Mouse (Mus musculus) mouse trophoblast stem cell (cell line): Measurements from ENCODE around the gene Msmb.

Experiments
- in situ Hi-C, 2 experiments: fragments of 300-500 bp; cut with MseI, MboI; formaldehyde crosslinking; loops; 2 replicates in 1 of 2; 3 replicates in 1 of 2; pipeline ENCODE4 v1.15.1; 2025

Gene Msmb

DNA sequence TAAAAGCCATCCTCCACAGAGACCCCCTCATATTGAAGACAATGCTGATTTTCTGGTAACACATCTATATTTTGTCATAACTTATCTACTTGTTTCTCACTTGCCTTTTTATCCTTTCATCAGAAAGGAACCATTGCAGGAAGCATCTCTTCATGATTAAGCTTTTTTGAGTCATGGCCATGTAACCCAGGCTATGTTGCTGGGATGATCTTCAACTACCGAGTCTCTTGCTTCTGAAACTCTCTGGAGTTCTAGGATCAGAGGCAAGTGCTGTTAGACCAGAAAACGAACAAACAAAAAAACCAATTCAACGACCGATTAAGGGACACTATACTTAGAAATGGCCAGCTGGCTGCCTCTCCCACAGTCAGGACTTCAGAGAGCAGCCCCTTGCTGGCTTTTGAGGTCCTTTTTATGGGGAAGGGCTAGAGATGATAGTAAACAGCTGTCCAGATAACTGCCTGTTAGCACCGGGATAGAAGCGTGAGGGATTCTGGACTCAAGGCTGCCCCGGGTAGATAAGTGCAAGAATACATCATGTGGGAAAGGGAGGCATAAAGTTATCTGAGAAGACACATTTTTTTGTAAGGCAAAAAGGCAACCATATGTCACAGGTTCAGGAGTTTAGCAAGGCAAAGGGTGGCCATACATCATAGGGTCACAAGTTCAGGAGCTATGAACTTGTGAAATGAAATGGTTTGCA, 4.1 kb downstream of the Msmb start:
- in situ Hi-C loops, result no loop called here

DNA sequence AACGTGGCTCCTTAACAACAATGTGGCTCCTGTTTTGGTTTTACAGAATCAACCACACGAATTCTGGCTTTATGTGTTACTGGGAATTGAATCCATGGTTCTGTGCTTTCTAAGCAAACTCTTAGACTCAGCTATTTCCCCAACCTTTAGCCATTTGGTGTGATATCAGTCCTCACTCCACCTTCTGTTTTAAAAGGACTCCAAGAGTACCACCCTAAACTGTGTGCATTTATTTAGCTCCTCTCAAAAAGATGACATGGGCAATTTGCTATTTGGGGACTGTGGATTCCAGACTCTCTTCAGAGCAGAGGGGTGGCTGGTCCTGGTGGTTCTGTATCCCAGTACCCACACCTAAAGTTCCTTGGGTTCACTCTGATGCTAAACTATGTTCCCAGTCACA, 4.8 kb downstream of the Msmb start:
- in situ Hi-C loops, result no loop called here

DNA sequence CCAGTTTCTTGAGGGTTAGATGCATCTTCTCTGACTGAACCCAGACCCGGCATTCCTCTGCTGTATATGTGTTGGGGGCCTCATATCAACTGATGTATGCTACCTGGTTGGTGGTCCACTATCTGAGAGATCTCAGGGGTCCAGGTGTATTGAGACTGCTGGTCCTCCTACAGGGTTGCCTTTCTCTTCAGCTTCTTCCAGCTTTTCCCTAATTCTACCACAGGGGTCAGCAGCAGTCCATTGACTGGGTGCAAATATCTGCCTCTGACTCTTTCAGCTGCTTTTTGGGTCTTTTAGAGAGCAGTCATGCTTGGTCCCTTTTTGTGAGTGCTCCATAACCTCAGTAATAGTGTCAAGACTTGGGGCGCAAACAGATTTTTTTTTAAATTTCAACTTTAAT, 9.0 kb downstream of the Msmb start:
- in situ Hi-C loops, result no loop called here

GRCm38 (mm10) chr14:32152243-32152965, 10.6 kb downstream of the Msmb start:
- in situ Hi-C loops, result no loop called here

DNA sequence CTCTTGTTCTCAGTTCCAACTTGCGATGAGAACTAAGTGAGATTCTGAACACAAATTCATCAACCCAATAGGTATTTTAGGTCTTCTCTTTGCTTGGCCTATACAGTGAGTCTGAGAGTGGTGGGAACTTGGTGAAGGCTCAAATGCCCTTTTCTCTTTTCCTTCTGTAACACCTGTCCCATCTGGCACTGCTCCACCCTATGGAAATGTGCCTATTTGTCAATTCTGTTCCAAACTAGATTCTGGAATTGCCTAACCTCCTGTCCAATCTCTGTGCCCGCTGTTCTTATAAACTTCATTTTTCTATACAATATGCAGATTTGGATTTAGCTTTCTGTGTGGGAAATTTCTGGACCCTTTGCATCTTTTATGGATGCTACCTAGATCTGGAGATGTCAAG, 11.3 kb downstream of the Msmb start:
- in situ Hi-C loops, result no loop called here

DNA sequence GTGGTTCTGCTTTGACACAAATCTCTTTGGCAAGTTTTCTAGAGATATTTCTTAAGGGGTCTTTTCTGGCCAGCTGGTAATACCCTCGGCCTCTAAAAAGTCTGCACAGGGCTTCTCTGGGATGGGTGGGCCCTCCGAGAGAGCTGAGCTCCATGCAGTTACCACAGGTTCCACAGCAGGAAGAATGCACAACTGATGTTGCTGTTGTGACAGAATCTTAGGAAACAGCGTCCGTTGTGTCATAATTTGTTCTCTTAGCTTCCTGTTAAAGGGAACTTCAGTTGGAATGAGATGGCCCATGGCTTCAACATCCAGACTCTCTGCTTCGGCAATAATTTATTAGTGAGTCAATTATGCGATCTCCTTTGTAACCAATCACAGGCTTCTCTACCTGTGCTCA, 12.9 kb downstream of the Msmb start:
- in situ Hi-C loops, result no loop called here

- in situ Hi-C loops, result no loop called here
These were observed 17.4 kb downstream of the Msmb start for GRCm38 (mm10) chr14:32159150-32159670.

DNA sequence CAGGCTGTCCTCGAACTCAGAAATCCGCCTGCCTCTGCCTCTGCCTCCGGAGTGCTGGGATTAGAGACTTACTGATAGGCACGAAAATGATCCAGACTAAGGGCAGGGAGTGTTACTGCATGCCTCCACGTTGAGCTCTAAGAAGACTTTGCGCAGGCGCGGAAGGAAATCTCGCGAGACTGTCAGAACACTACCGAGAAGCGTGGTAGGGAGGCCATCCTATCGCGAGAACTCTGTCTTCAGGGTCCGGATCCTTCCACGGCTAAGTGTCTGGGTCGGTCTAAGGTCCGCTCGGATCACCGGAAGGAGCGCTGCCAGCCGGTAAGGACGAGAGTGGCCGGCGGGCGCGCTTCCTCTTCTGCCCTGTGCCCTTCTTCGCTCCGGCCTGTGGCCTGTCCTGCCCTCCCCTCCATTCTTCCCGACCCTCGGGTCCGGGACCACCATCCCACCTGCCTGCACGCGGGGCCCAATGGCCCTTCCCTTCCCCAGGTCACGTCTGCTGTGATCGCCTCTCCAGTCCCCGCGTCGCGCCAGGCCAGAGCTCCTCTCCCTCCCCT, 17.9 kb downstream of the Msmb start, which contains the start of gene Ncoa4:
Ncoa4 (plus strand) TSS at position 176 of the 557 bp plus-strand sequence.
- in situ Hi-C loops, result no loop called here

DNA sequence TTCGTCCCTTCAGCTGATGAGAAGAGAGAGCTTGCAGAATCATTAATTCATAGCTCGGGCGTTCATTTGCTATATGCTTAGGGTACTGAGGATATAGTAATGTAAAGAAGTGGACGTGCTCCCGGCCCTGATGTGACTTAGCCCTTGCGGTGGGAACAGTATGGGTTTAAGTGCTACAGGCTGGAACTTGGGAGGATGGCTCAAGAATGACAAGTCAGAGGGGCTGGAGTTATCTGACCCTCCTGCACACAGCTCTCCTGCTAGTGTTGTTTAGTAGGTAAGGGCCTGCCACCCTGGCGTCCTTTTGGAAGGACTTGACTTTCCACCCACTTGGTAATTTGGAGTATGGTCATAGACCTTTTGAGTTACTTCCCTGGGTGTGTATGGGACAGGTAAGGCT, 18.7 kb downstream of the Msmb start:
- in situ Hi-C loops, result no loop called here

GRCm38 (mm10) chr14:32161090-32161885, 19.5 kb downstream of the Msmb start:
- in situ Hi-C loops, result no loop called here

DNA sequence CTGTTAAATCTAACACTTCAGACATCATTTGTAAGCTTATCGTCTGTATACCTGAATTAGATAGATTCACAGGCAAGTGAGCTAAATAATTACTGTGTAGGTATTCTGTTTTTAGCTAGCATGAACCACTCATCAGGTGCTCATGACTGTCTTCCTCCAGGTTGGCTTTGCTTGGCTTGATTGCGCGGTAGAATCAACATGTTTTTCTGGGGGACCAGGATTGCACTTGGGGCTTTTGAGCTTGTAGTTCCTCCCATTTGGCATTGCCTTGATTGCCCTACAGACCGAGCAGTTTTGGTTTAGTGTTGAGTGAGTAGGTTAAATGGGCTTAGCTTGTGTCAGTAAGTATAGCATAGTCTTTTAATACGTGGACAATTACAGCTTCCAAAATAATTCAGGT, 20.4 kb downstream of the Msmb start:
- in situ Hi-C loops, result no loop called here

- in situ Hi-C loops, result no loop called here
These were observed 21.5 kb downstream of the Msmb start for GRCm38 (mm10) chr14:32163203-32163888.

GRCm38 (mm10) chr14:32164173-32165051, 22.6 kb downstream of the Msmb start:
- in situ Hi-C loops, result no loop called here

DNA sequence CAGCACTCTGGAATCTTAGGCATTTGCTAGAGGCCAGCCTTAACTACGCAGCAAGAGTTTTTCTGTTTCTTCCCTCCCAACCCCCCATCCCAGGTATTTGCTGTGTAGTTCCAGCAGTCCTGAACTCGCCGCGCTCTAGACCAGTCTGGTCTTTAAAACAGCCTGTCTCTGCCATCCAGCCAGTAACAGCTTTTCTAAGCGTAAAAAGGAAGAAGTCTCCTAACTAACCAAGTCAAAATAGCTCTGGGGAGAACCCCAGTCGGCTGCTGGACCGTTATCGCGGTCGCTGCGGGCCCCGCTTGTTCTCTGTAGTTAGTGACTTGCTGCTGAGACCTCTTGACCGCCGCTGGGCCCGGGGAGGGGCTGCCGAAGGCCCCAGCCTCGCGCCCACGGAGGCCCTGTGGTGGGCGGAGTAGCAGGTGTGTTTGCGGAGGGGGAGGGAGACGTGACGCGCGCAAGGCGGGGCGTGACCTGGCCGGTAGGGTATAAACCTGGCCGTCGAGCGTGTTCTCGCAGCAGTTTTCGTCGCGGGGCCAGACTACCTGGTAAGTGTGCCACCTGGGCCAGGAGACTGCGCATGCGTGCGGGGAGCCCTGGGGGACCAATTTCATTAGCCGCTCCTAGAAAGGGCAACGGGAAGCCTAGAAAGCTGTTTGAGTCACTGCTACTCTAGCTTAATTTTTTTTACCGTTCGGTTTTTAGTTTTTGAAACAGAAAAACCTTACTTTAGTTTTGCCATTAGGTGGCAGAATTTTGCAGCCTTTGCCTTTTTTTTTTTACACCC, 23.6 kb downstream of the Msmb start:
- in situ Hi-C loops, result no loop called here

DNA sequence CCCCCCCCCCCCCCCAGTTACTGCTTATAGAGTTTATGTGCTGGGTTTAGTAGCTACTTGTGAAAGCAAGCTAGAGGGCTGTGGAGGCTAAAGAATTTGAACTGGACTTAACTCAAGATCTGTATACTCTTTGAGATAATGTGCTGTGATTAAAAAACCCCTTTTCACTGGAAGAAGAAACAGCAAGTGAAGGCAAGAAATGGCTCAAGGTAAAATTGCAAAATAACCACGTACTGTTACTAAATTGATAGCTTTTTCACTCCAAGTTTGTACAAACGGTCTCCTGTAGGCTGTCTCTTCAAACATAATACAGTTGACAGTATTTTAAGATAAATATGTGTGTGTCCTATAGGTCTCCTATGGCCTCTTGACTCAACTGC, 24.2 kb downstream of the Msmb start:
- in situ Hi-C loops, result no loop called here

- in situ Hi-C loops, result no loop called here
These were observed 25.0 kb downstream of the Msmb start for GRCm38 (mm10) chr14:32166840-32167239.

DNA sequence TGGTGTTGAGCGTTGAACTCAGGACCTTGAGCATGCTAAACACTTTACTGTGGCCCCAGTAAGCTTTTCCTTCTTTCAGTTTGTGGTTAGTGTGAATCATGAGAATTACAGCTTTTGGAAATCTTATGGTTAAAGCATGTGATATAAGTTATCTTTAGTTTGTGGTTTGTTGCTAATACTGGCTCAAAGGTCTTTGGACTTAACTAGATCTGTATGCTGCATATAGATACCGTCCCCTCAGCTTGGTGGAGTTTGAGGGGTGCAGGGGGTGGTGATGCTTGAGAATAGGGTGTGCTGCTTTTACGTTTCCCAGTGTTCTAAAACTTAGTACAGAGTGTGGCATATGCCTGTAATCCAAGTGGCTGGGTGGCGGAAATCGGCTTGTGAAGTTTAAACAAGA, 25.5 kb downstream of the Msmb start:
- in situ Hi-C loops, result no loop called here

DNA sequence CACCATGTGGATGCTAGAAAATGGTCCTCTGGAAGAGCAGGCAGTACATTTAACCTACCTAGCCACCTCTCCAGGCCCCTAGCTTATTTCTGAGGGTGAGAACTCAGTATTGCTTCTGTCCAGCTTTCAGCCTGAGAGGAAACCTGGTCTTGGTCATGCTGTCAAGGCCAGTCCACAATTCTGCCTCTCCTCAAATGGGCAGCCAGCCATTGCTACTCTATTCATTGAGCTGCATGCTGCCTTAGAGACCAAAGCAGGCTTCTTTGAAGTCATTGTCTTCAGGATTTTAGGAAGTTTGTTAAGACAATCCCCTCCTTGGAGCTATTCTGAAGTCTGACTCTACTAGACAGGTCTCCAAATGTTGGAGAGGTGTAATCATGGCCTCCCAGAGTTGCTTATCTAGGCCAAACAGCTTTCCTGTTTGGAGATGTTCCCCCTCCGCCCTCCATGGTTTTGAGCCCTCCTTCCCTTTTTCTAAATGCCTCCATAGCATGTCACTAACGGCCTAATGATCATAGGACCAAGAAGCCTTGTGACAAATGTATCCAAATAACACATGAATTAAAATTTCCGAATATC, 26.9 kb downstream of the Msmb start:
- in situ Hi-C loops, result no loop called here

DNA sequence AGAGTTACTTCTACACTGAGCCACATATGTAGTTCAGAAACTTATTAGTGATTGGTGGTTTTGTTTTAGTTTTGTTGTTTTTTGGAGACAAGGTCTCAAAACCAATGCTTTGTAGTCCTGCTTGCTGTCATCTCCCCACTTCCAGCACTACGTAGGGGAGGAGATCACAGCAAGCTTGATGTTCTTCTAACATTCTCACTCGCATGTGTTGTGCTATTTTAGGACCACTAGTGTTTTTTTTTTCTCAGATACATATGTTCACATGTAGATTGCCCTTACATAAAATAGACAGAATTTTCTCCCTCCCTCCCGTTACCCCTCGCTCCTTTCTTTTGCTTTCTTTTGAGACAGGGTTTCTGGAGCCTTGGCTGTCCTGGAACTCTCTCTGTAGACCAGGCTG, 28.3 kb downstream of the Msmb start:
- in situ Hi-C loops, result no loop called here
